In genomic region chr7:128042161-128042820, GRCm38 (mm10) we compare ENCODE assay signal across 17 mouse cellular contexts. TPM values are rescaled to one million over a fixed set of nuclear protein-coding genes. Genes with fewer than 3 reads are reported as not detected.
"Had no signal": no experiment of that assay in that cellular context is flagged by ENCODE, and none has a peak within 500 bp of the region (broad histone marks: within the 10 kb centered on the region; RNA-seq: fewer than 3 reads in every experiment).

No protein-coding gene starts in this region.

RNA-seq across cellular contexts. Expression of gene Gm49368, which starts 20.2 kb away (rescaled TPM):
- total RNA-seq: layer of hippocampus, postnatal 10 days; layer of hippocampus, postnatal 36 days; left cerebral cortex, adult 2 months; left cerebral cortex, postnatal 36 days; liver, adult 2 months had no signal
- polyA plus RNA-seq: intestine, embryonic 15.5 days; kidney, embryonic 15.5 days; limb, embryonic 11.5 days; liver, embryonic 13.5 days; lung, embryonic 15.5 days; midbrain, embryonic 10.5 days; midbrain, embryonic 13.5 days; midbrain, embryonic 16.5 days; neural tube, embryonic 11.5 days; neural tube, embryonic 14.5 days; stomach, embryonic 14.5 days; stomach, postnatal 0 days had no signal

RNA-seq across cellular contexts. Expression of gene Trim72, which starts 38.5 kb away (rescaled TPM):
- polyA plus RNA-seq: liver, embryonic 13.5 days; midbrain, embryonic 10.5 days; midbrain, embryonic 13.5 days; midbrain, embryonic 16.5 days; neural tube, embryonic 11.5 days; neural tube, embryonic 14.5 days had no signal
